Mouse (Mus musculus) gastrocnemius, adult 18-20 months (tissue): ENCODE results near the gene Pan3. TPM values are rescaled to one million over a fixed set of nuclear protein-coding genes. Genes with fewer than 3 reads are reported as not detected.

Experiments
- DNase-seq: peaks from one replicate; pipeline ENCODE4 v3.0.0; 2021; ENCODE audit warnings: low spot score
- total RNA-seq, 2 experiments: library from RNA; stranded (reverse); gene quantifications; 2 replicates each; pipeline ENCODE4 v1.2.3; 2021

Gene Pan3
- total RNA-seq, 2 experiments from 2014 or later, result 19.4 to 20.0 TPM

DNA sequence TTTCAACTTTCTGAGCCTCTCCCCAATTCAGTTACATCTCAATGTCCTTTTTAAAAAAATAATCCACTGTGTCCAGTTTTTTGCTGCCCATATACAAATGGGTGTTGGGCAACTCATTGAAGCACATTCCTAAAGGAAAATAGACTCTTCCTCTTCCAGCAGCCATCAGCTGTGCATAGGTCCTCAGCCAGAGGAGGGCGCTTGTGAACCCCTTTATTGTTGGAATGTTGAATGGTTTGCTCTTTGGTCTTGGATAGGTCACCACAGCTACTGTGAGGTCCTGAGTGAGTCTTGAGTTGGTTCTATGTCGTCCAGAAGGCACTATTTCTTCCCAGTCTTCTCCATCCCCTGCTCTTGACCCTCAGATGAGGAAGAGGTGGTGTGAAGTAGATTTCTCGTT is 54.2 kb downstream of the Pan3 start:
- DNase-seq, result no peak

DNA sequence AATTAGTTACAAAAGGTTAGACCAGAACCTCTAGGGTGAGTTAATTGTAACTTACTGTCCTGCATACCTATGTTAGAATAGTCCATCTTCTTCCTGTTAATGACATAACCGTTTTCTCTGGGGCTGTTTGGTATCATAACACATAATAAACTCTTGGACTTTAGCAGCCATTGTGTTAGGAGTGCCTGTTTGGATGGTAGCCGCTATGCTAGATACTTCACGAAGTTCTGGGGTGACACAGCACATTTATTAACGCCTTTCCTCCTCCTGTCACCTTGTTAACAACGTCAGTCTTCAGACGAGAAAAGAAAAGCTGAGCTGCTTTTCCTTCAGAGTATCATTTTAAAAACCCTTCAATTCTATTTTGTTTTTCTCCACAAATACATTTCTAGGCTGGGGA is 59.3 kb downstream of the Pan3 start:
- no peak for DNase-seq

DNA sequence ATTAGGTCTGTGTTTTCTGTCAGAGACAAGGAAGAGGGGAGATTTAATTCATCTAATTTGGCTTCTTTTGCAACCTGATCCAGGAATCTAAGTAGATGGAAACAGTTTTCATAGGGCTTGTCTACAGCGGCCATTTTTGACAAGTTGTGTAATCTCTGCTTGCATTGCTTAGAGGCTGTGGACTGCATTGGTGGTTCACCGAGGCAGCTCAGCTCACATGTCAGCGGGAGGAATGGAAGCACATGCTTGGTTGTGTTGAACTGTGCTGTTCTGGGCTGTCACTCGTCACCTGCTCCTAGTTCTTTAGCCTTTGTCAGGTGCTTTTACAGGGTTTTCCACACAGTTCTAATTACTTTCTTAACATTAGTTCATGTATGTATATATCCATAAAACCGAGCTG is 60.9 kb downstream of the Pan3 start:
- no peak for DNase-seq

DNA sequence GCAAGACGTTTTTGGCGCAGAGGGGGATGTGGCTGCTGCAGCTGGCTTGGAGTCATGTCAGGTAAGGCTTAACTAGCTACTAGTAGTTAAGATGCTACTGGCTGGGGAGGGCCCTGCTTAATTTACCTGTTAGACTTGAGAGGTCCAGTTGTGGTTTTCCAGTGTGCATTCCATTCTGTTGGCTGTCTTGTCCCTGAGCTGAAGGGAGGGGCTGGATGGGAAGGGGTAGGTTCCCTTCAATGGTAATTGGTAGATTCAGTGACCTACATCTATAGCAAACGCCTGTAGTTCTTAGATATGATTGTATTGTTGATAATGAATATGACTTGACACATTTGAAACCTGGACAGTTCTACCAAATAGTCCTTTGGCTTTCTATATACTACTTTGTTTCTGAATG is 62.5 kb downstream of the Pan3 start:
- no peak for DNase-seq

DNA sequence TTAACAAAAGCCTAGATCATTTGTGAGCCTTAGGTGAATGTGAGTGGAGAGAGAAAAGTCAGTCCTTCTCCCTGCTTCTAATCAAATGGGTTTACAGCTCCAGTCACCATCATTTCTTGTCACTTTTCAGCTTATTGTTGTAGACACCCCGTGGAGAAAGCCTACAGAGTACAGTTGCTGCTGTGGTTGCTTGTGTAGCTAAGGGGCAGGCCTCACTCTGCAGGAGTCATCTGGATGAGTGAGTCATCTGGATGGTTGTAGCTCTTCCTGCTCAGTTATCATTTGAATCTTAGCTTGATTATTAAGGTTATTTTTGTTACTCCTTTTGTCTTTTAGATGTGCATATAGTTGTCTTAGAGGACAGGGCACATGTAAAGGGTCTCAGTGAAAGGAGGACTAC is 63.2 kb downstream of the Pan3 start:
- no peak for DNase-seq

DNA sequence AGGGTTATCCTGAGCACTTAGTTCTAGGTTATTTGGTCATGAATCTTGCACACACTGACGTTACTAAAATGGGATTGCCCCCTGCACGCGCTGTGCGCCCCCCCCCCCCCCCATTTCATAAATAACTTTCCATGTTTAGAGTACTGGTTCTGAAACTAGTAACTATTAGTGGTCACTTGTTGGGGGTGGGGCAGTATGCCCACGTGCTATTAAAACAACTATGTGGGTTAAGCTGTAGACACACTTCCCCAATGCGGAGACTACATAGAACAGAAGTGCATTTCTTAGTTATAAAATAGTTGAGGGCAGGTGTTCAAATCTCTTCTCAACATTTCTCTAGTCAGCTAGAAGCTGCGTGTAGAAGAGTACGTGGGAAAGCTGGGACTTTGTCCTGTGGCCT is 63.7 kb downstream of the Pan3 start:
- DNase-seq, result no peak

DNA sequence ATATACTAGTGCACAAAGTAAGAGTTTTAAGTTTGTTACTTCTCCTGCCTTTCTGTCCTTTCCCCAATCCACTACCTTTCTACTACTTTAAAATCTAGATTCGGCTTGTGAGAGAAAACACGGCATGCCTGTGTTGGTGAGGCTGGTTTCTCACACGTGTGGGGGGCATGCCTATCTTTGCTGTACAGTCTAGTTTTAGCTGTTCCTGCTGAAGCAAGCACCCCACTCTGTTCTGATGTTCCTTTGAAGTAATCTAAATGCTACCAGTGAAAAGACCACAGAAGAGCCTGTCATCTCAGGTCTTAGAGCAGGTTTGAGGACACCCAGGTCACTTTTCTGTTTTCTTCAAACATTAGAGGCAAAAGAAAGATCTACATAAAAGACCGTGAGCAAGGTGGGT is 64.4 kb downstream of the Pan3 start:
- no peak for DNase-seq

DNA sequence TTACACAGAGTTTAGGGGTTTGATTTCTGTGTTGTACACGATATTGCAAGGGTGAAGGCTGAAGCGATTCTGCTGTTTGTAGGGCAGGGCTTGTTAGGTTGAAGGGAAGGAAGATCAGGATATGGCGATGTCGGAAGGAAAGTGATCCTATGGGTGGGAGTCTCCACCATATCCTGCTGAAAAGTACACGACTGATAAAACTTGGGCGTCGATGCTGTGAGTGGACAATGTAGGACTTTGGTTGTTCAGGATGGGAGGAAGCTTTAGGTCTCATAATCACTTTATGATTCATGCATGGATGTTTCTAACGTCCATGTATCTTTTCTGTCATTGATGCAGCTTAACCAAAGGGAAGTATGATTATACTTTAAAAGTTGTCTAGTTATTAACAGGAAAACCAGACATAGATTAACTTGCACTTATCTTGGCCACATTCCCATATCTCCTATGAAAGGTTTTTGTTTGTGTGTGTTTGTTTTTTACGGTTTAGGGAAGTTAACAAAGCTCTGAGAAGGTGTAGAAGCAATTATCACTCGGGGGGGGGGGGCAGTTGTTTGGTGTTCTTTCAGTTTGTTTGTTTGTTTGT is 64.9 kb downstream of the Pan3 start:
- DNase-seq, result no peak

DNA sequence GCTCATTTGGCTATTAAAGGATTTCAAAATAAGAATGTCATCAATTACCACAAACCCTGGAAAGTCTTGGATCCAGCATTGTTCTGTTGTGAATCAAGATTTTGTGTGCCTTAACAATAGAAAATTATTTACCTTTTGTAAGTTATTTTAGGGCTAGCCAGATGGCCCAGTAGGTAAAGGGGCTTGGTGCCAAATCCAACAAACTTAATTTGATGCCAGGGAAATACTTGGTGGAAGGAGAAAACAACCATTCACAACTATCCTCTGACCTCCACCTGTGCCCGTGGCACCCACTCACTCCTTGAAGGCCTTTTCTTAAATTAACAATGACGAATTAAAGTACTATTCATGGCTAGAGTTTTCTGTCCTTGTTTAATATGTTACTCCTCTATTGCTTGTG is 66.0 kb downstream of the Pan3 start:
- DNase-seq, result no peak

DNA sequence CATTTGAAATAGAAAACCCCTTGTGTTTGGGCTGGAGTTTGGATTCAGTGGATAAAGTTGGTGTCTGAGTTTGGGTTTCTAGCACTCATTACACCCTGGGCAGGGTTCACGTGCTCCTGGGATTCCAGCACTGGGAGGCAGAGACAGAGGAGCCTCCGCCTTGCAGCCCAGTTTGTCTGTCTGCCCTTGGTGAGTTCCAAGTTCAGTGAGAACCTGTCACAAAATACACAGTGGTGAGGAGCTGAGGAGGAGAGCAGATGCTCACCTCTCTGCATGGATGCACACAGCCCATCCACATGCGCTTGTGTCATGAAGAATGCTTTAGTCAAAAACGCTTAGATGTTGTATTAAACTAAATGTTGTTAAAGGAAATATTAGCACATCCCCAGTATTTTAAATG is 67.0 kb downstream of the Pan3 start:
- DNase-seq, result no peak

DNA sequence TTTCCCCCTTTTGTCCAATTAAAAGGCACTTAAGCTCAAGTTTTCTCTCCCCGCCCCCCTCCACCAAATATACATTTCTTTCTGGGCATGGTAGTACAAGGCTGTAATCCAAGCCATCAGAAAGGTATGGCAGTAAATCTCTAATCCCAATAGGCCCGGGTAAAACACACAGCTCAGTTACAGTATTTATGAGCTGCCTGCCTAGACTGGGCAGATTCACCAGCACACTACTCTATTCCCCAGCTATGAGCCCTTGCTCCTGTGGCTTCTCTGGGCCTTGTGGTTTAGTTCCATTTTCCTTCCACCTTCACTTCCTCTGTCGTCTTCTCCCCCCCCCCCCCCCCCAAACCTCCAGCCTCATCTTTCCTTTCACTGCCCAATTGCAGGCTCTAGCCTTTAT is 67.8 kb downstream of the Pan3 start:
- no peak for DNase-seq

DNA sequence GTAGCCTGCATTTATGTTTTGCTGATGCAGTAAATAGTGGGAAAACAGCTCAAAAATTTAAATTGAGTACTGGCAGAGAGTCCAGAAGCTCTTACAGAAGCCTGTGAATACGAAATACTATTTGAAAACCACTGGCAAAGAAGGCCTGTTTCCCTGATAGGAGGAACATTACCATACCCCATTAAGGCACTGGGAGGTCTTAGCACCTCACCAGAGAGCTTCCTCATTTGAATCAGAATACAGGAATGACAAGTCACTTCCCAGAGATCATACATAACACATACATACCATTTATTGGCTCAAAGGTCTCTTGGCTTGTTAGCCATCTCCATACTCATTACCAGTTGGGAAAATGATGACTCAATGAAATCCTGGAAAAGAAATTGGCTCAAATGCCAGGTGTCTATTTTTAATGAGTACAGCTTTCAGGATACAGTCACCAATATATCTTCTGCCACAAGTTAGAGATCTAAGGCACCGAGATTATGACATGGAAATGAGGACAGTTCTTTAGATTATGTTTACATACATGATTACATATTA is 71.6 kb downstream of the Pan3 start:
- DNase-seq, result no peak

DNA sequence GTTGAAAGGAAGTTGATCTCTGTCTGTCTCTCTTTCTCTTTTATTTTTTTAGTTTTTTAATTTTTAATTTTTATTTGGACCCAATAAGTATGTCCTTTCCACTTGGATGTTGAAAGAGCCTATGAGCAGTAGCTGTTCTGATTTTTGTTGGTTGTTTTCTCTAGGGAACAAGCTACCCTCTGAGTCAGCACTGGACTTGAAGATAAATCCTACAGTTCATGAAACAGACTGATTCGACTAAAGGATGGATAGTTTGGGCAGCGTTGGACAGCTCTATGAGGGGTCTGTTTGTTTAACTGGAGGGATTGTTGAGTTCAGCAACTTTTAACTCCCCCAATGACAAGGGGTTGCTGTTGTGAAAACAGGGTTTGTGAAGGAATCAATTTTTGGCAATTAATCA is 73.0 kb downstream of the Pan3 start:
- DNase-seq, result no peak

DNA sequence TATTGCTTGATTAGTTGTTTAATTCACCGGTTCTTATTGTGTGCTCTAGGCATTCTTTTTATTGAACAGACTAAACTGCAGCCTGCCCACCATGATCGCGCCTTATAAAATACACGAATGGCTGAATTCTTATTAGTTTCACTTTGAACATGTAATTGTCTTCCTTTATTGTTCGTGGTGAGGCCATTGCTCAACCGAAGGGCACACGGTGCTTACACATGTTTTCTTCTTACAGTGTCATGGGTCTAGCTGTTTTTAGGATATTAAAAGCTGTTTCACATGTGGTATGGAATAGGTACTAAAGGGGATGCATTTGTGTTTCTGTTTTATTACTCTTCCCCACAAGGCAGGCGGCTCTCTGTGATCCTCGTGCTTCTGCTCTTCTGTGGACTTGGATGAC is 81.4 kb downstream of the Pan3 start:
- no peak for DNase-seq

DNA sequence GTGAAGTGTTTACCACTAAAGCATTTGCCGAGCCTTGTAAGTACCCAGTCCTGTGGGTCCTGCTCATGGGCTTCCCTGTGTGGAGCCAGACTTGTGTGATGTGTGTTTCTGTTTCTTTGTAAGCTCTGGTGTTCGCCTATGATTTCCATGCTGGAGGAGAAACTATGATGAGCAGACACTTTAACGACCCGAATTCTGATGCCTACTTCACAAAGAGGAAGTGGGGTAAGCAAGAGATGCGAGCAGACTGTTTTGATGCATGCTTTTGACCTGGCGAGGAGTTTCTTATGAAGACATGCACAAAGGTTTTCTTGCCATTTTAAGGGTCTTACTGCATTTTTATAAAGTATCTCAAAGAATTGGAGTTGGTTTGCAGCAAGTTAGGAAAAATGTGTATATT is 97.0 kb downstream of the Pan3 start:
- DNase-seq, result no peak

DNA sequence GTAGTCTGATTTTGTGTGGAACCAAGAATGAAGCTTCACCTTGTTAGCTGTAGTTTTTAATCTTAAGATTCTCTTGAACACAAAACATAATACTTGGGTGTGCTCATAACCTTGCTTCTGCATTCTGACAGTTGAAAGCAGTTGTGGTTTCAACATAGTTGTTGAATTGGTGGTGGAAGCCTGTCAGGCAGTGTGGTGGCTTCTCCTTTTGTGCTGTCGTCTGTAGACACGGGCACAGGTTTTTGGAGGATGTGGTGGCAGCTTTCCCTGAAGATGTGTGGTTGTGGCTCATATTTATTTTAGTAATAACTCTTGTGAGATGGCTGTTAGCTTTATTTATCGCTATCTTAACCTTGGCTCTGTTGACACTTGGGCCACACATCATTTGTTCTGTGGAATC is 97.8 kb downstream of the Pan3 start:
- no peak for DNase-seq

DNA sequence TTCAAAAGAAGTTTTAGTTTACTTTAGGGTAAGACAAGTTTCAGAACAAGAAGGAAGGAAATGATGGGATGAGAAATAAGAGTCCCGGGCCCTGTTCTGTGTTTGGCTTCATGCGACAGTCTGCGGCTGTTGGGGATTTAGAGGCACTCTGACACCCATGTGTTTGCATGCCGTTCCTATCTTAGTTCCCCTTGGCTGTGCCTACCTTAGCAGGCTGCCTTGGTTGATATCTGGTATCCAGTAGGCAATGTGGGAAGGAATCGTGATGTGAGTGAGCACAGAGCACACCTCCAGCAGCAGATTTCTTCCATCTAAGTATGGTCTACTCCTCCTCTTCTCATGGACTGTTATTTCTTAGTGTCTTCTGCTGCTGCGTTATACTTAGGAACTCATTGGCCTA is 102.1 kb downstream of the Pan3 start:
- no peak for DNase-seq

DNA sequence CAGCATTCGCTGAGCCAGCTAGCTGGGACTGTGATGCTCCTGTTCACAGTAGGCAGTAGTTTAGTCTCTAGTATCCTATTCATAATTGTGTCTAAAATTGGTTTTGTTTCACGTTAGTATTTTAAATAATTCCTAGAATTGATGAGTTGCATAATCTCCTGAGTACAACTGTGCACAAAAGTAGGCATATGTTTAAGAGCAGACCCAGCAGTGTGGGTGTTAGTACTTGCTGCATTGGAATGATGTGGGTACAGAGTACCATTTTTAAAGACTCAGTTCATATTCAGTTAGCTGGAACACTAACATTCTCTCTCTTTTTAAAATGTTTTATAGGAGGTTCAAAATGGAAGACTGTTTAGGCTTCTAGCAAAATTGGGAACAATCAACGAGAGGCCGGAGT is 109.4 kb downstream of the Pan3 start:
- no peak for DNase-seq

DNA sequence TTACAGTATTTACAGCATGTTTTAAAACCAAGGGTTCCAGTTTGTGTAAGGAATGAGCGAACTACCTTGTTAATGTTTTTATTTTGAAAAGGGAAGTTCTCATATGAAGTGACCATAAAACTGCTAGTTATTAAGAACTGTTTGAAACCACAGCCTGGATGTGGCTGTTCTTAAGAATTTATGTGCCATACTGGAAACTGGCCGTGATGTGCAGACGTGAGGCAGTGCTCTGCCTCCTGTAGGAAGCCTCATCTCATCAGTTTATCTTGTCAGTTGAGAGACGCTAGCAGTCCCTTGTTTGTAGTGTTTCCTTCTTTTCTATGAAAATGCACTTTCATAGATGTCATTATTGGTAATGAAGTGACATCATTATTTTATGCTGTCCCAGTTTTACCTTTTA is 109.9 kb downstream of the Pan3 start:
- DNase-seq, result no peak

DNA sequence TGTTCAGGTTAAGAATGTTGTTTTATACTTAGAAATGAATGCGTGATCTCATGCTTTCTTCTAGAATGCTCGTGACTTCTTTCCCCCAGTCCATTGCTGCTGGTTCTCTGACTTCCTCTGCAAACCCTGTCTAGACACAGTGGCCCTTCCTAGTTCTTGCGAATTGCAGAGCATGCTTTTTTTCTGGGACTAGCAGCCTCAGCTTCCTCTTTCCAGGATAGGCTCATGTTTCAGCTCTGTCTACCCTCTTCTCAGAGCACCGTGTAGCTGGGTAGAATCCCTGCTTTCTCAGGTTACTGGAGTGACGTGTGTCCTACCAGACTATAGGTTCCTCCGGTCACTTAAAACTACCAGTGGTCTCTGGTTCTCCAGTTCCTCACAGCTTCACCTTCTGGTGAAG is 112.3 kb downstream of the Pan3 start:
- DNase-seq, result peak; percentile 57

DNA sequence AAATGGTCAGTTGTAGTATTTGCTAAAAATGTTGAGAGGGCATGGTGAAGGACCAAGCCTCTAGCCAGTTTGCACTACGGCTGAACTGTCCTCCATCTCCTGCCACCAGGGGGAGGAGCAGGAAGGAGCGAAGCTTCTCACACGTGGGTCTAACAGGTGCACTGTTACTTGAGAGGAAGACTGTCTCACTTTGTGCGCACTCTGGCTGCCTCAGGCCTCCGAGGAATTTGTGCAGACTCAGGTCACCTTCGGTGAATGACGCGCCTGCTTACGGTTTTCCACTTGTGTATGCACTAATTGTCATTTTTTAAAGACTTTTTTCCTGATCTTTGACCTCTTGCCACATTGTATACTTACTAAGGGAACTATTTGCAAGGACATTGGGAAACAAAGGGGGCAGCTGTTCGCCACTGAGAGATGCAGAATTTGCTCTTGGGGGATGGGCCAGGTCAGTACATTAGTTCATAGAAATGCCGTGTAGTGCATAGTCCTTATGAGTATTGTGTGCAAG is 115.8 kb downstream of the Pan3 start:
- DNase-seq, result peak; percentile 71

DNA sequence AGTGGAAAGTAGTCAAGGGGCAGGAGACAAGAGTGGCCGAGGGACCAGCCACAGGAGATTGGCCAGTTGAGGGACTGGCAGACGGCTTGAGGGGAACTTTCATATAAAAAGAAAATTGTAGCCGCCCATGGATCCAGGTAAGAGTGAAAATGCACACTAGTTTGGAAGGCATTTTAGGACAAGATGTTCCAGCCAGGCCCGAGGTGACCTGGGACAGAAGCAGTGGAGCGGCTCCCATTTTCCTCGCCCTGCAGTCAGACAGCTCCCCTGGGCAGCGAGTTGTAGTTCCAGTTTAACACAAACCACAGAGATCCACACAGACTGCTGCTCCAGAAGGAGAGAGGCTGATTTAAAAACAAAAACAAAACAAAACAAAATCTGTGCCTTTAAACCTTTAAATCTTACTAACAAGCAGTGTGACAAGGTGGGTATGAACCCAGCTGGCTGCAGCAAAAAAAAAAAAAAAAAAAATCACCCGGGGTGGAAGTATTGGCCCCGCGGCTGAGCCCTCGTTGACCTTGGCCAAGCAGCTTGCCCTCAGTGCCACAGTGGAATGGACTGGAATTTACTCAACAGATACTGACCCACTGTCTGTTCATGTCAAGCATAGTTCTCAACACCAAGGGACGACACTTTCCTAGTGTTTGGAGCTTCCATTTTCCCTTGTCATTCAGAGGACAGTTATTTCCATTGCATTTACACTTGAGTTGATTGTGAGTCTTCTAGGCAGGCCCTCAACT is 119.2 kb downstream of the Pan3 start:
- no peak for DNase-seq
